Mouse (Mus musculus) forebrain, embryonic 11.5 days (tissue): ENCODE data around the gene H2afj. TPM values are rescaled to one million over a fixed set of nuclear protein-coding genes. Genes with fewer than 3 reads are reported as not detected.

ENCODE experiments used
- ATAC-seq: fragments of 200-750 bp; cut with Nextera tagmentation; replicated peaks from 2 replicates; pipeline ENCODE4 v1.8.0; 2017; ENCODE audit warnings: moderate TSS enrichment; ENCODE audit not compliant: low FRiP score
- DNase-seq: peaks from one replicate; pipeline ENCODE4 v3.0.0-alpha.2; 2017; ENCODE audit warnings: low spot score
- H3K27ac ChIP-seq: fragments of 300-500 bp; sonication (generic); 2 replicates; pipeline ENCODE4 v1.5.1; 2014; ENCODE audit warnings: low read depth, low read length
- H3K27me3 ChIP-seq: fragments of 300-500 bp; sonication (generic); 2 replicates; pipeline ENCODE4 v1.6.1; 2014; ENCODE audit warnings: mild to moderate bottlenecking, low read length, mixed read lengths; ENCODE audit not compliant: control insufficient read depth, insufficient read depth
- H3K36me3 ChIP-seq: fragments of 300-500 bp; sonication (generic); 2 replicates; pipeline ENCODE4 v1.6.1; 2014; ENCODE audit warnings: mild to moderate bottlenecking, low read length, moderate library complexity, mixed read lengths; ENCODE audit not compliant: control insufficient read depth, insufficient read depth
- H3K4me1 ChIP-seq: fragments of 300-500 bp; sonication (generic); replicated peaks from 2 replicates; pipeline ENCODE4 v1.6.1; 2014; ENCODE audit warnings: low read length, mixed read lengths; ENCODE audit not compliant: control insufficient read depth, insufficient read depth
- H3K4me2 ChIP-seq: fragments of 300-500 bp; sonication (generic); 2 replicates; pipeline ENCODE4 v1.6.1; 2014; ENCODE audit warnings: low read depth, mild to moderate bottlenecking, low read length, moderate library complexity, mixed read lengths; ENCODE audit not compliant: severe bottlenecking
- H3K4me3 ChIP-seq: fragments of 300-500 bp; sonication (generic); 2 replicates; pipeline ENCODE4 v1.5.1; 2014; ENCODE audit warnings: low read depth, low read length
- H3K9ac ChIP-seq: fragments of 300-500 bp; sonication (generic); 2 replicates; pipeline ENCODE4 v1.6.1; 2014; ENCODE audit warnings: low read length
- H3K9me3 ChIP-seq: fragments of 300-500 bp; sonication (generic); 2 replicates; pipeline ENCODE4 v1.6.1; 2016; ENCODE audit warnings: low read length, mixed read lengths; ENCODE audit not compliant: control insufficient read depth
- WGBS: fragments of 180-500 bp; shearing (Covaris S2); extraction: QIAGEN DNeasy Blood & Tissue Kit; methylation state at CpG from one replicate; pipeline ENCODE4 v1.1.7; 2014; 5-methylcytosine and 5-hydroxymethylcytosine counted together
- polyA plus RNA-seq: library from polyadenylated mRNA; unstranded; fragments of >200 nt; fragmentation: Nextera tagmentation; extraction: Ambion mirVana; gene quantifications from 2 replicates; pipeline ENCODE4 v1.2.1, GENCODE M21; 2014

Gene H2afj
- polyA plus RNA-seq, 1 experiment from 2014 or later = 85.0 TPM

GRCm38 (mm10) chr6:136803093-136803738 lies 4.8 kb upstream of the H2afj start:
- no peaks in the 10 kb centered on the region for H3K27me3 ChIP-seq
- no peak for ATAC-seq
- peak overlapping the region; percentile 98 for H3K9ac ChIP-seq
- peak overlapping the region; percentile 77 for H3K4me2 ChIP-seq
- no peak for DNase-seq
- no peaks in the 10 kb centered on the region; the same call in 1 of the 2 replicates for H3K4me1 ChIP-seq
- H3K4me3 ChIP-seq = peak overlapping the region; percentile 67
- 25% methylated on average over 12 of the region's 12 CpGs for WGBS
- H3K36me3 ChIP-seq = no peaks in the 10 kb centered on the region
- H3K27ac ChIP-seq = peak overlapping the region; percentile 100
- H3K9me3 ChIP-seq = no peaks in the 10 kb centered on the region

- WGBS = under 1% methylated on average over 50 of the region's 50 CpGs
- Histone ChIP-seq H3K36me3 (no peaks in the 10 kb centered on the region), H3K4me3 (peak within 1 kb of the TSS; percentile 67), H3K9ac (peak within 1 kb of the TSS; percentile 98), H3K27ac (peak within 1 kb of the TSS; percentile 100), H3K4me2 (peak within 1 kb of the TSS; percentile 77), H3K9me3 (no peaks in the 10 kb centered on the region), H3K27me3 (no peaks in the 10 kb centered on the region), H3K4me1 (peaks cover 3% of the 10 kb centered on the region)
- peak; percentile 92 for DNase-seq
- ATAC-seq = peak; percentile 74
Observed at GRCm38 (mm10) chr6:136803739-136804633, 4.1 kb upstream of the H2afj start, which contains the start of gene Hist4h4. Hist4h4 (minus strand) TSS chr6:136804415.

GRCm38 (mm10) chr6:136804705-136805408 lies 3.2 kb upstream of the H2afj start:
- peak overlapping the region; percentile 98; the same call in 1 of the 2 replicates for H3K9ac ChIP-seq
- DNase-seq = no peak
- ATAC-seq = no peak
- peak overlapping the region; percentile 100 for H3K27ac ChIP-seq
- no peaks in the 10 kb centered on the region for H3K36me3 ChIP-seq
- WGBS = 39% methylated on average over 9 of the region's 9 CpGs
- H3K4me1 ChIP-seq = peaks cover 7% of the 10 kb centered on the region
- H3K27me3 ChIP-seq = no peaks in the 10 kb centered on the region
- peak overlapping the region; percentile 77; the same call in 1 of the 2 replicates for H3K4me2 ChIP-seq
- peak overlapping the region; percentile 67 for H3K4me3 ChIP-seq
- H3K9me3 ChIP-seq = no peaks in the 10 kb centered on the region

- H3K4me2 ChIP-seq = no peak overlapping the region
- 83% methylated on average over 1 of the region's 1 CpGs for WGBS
- H3K27ac ChIP-seq = no peak overlapping the region
- H3K36me3 ChIP-seq = no peaks in the 10 kb centered on the region
- no peak for ATAC-seq
- no peak overlapping the region for H3K4me3 ChIP-seq
- H3K9me3 ChIP-seq = no peaks in the 10 kb centered on the region
- no peak overlapping the region for H3K9ac ChIP-seq
- no peak for DNase-seq
- H3K27me3 ChIP-seq = no peaks in the 10 kb centered on the region
- peaks cover 7% of the 10 kb centered on the region for H3K4me1 ChIP-seq
Observed at GRCm38 (mm10) chr6:136805409-136805775, 2.7 kb upstream of the H2afj start.

GRCm38 (mm10) chr6:136806819-136807218 lies 1.2 kb upstream of the H2afj start:
- WGBS = 72% methylated on average over 5 of the region's 5 CpGs
- Histone ChIP-seq H3K4me3 (no peak overlapping the region), H3K4me2 (no peak overlapping the region; the same call in 1 of the 2 replicates), H3K9me3 (no peaks in the 10 kb centered on the region), H3K36me3 (no peaks in the 10 kb centered on the region; the same call in 1 of the 2 replicates), H3K9ac (no peak overlapping the region), H3K27ac (no peak overlapping the region), H3K4me1 (peaks cover 7% of the 10 kb centered on the region), H3K27me3 (no peaks in the 10 kb centered on the region)
- DNase-seq (no peak), ATAC-seq (no peak)

GRCm38 (mm10) chr6:136807395-136808013 lies 540 bp upstream of the H2afj start:
- WGBS = 29% methylated on average over 18 of the region's 18 CpGs
- H3K9ac ChIP-seq = peak overlapping the region; percentile 16; the same call in 1 of the 2 replicates

GRCm38 (mm10) chr6:136808631-136809046 lies 595 bp downstream of the H2afj start:
- H3K4me2 ChIP-seq = peak overlapping the region; percentile 85
- H3K9me3 ChIP-seq = no peaks in the 10 kb centered on the region
- no peaks in the 10 kb centered on the region for H3K27me3 ChIP-seq
- H3K9ac ChIP-seq = peak overlapping the region; percentile 65
- peaks cover 7% of the 10 kb centered on the region for H3K4me1 ChIP-seq
- ATAC-seq (peak; percentile 8), DNase-seq (peak; percentile 62)
- H3K4me3 ChIP-seq = peak overlapping the region; percentile 73
- under 1% methylated on average over 28 of the region's 28 CpGs for WGBS
- no peak overlapping the region for H3K27ac ChIP-seq
- no peaks in the 10 kb centered on the region; the same call in 1 of the 2 replicates for H3K36me3 ChIP-seq

More at GRCm38 (mm10) chr6:136807395-136808013, 540 bp upstream of the H2afj start:
- ATAC-seq (peak; percentile 0; the same call in 1 of the 2 replicates), DNase-seq (no peak)
- H3K9me3 ChIP-seq = no peaks in the 10 kb centered on the region
- H3K4me3 ChIP-seq = peak overlapping the region; percentile 73
- peak overlapping the region; percentile 85 for H3K4me2 ChIP-seq
- H3K36me3 ChIP-seq = no peaks in the 10 kb centered on the region; the same call in 1 of the 2 replicates
- peaks cover 7% of the 10 kb centered on the region for H3K4me1 ChIP-seq
- no peak overlapping the region for H3K27ac ChIP-seq
- no peaks in the 10 kb centered on the region for H3K27me3 ChIP-seq

GRCm38 (mm10) chr6:136809077-136809476 lies 1.0 kb downstream of the H2afj start:
- no peaks in the 10 kb centered on the region for H3K9me3 ChIP-seq
- H3K4me3 ChIP-seq = peak overlapping the region; percentile 73
- H3K9ac ChIP-seq = peak overlapping the region; percentile 65
- peak overlapping the region; percentile 85 for H3K4me2 ChIP-seq
- H3K36me3 ChIP-seq = no peaks in the 10 kb centered on the region; the same call in 1 of the 2 replicates
- H3K4me1 ChIP-seq = peaks cover 7% of the 10 kb centered on the region
- H3K27ac ChIP-seq = no peak overlapping the region
- H3K27me3 ChIP-seq = no peaks in the 10 kb centered on the region
- no peak for DNase-seq
- no peak for ATAC-seq
- 36% methylated on average over 14 of the region's 14 CpGs for WGBS
